Mouse (Mus musculus) thymus, postnatal 14 days (tissue): Measurements from ENCODE around the gene Hoxb4.

Experiments used
- DNase-seq: peaks from one replicate; pipeline ENCODE4 v3.0.0; 2021

Hoxb4 gene

DNA sequence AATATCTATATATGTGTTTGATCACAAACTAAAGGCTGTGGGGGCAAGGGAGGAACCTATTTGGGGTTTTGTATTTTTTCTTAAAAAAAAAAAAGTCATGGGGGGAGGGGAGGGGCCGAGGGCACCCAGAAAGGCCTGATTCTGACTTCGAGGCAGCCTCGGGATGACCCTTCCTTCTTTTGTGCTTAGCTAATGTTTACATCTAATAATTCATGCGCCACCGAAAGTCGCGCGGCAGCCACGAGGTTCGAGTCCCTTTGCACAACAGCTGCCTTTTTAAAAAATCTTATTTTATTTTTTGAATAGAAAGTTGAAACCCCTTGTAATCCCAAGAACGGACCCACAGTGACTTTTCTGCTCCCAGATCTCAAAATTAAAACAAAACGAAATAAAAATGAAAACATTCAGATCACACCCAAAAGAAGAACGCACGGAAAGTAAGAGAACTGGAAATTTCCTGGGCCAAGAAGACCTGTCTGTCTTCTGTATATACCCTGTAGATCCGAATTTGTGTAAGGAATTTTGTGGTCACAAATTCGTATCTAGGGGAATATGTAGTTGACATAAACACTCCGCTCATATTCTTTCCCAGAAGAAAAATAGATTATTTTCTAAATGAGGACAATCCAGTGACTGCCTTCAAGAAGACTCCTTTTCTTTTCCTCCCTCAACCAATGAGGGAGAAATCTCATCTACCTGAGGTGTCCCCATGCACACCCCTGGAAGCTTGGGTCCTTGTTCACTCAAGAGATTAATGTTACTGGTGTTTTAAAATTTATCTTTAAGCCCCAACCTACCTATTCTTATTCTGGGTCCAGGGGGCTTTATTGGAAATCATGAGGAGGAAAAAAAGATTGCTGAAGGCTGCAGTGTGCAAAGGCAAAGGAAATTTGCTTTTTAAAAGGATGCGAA lies 1.1 kb upstream of the Hoxb4 start:
- no peak for DNase-seq

DNA sequence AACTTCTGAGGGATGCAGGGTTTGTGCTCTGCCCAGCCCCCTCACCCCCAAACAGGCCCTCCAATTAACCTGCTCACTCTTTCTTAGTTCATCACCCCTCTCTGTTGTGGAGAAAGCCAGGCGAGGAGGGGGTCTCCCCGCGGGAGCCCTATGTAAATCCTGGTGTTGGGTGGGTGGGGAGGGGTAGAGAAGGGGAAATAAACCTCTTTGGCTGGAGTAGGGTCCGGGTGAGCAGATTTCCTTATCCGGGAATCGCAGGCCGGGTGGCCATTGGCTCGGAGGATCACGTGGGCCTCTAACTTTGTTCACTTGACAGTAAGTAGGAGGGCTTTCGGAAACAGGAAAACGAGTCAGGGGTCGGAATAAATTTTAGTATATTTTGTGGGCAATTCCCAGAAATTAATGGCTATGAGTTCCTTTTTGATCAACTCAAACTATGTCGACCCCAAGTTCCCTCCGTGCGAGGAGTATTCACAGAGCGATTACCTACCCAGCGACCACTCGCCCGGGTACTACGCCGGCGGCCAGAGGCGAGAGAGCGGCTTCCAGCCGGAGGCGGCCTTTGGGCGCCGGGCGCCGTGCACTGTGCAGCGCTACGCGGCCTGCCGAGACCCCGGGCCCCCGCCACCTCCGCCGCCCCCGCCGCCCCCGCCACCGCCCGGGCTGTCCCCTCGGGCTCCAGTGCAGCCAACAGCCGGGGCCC lies 452 bp downstream of the Hoxb4 start:
- DNase-seq: peak; percentile 44

DNA sequence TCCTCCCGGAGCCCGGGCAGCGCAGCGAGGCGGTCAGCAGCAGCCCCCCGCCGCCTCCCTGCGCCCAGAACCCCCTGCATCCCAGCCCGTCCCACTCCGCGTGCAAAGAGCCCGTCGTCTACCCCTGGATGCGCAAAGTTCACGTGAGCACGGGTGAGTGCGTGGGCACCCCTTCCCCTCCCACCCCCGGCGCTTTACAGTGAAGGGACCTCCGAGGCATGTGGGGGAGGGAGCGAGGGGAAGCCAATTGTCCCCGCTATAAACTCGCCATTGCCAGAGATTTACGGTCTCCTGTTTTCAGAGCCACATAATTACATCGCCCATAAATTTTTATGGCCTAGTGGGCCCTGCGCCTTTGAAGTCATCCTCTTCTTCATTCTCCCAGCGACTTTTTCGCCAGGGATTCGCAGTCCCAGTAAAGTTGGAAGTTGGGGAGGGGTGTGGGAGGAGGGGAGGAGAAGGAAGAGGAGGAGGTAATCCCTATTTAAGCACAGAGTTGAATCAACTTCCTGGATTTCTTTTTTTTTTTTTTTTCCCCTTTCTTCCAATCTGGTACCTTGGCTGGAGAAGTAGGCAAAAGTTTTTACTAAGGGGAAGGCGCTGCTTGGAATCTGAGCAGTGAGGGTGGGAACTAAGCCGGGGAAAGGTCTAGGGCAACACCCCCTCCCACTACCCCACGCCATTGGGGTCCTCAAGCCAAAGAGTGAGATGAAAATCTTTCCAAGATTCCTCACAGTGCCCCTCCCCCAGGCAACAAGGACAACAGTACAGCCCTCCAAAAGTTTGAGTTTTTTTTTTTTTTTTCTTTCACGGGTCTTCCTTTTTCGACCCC lies 1.2 kb downstream of the Hoxb4 start:
- DNase-seq: no peak

DNA sequence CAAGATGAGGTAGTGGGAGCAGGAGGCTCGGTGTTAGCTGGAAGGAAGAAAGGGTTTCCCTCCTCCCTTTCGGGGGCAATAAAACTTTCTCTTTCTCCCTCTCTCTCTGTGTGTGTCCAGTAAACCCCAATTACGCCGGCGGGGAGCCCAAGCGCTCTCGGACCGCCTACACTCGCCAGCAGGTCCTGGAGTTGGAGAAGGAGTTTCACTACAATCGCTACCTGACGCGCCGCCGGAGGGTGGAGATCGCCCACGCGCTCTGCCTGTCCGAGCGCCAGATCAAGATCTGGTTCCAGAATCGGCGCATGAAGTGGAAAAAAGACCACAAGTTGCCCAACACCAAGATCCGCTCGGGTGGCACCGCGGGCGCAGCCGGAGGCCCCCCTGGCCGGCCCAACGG lies 1.8 kb downstream of the Hoxb4 start:
- no peak for DNase-seq

DNA sequence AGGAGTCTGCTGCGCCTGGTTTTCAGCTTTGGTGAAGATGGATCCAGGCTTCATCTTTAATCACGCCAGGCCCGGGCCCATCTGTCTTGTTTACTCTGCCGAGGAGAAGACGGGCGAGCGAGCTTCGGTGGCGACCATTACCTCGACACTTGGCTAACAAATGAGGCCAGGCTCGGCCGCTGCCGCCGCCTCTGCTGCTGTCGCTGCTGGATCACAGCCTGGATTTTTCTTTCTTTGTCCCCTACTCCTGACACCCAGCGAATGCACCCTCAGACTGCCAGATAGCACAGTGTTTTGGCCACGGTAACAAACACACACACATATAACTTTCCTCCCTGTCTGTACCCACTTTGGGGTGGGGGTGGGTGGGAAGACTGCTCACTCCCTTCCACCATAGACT lies 2.6 kb downstream of the Hoxb4 start:
- DNase-seq: no peak

DNA sequence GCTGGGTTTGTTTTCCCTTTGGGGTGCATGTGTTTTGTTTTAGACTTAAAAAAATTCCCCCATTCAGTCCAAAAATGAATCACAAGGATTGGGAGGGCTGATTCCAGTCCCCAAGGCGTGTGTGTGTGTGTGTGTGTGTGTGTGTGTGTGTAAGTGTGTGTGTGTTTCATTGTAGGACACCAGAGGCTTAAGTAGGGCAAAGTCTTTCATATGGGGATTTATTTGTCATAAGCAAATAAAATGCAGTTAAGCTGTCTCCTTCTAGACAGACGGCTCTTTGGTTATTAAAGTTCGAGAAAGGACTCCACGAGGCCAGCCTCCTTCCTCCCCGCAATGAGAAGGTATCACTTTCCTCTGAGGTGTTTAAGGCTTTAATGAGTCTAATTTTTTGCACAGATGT lies 3.8 kb downstream of the Hoxb4 start:
- no peak for DNase-seq

DNA sequence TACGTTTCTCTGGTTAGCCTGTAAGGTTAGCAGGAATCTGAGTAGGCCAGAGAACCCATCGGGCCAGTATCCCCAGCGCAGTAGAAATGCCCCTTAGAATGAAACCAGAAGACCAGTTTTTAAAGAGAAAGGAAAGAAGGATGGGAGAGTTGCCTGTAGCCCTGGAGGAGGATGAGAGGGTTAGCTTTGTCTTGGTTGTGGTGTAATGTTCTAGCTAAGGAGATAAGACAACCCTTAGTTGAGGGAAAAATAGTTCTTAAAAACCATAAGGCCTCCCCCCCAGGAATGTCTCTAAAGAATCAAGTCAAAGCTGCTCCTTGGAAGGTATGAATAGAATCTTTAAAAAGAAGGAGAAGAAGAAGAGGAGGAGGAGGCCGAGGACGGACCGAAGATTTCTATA lies 4.7 kb downstream of the Hoxb4 start:
- no peak for DNase-seq

DNA sequence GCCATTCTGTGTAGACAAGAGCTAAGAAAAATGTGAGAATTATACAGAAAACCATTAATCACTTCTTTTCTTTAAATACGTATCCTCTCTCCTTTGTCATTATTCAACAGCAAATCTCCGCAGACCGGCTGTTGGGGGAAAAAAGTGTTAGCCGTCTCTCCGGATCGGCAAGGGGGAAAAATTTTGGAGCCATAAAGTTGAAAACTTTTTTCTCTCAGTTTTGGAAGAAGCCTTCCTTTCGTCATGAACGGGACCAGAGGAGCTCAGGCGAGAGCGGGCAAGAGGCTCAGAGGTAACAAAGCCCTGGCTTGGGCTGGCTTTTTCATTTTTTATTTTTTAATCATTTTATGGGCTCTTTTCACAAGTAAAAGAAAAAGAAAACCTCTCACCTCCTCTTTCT lies 5.1 kb downstream of the Hoxb4 start, which contains the start of gene Hoxb3:
Gene Hoxb3 (plus strand): TSS at position 173 of the 400 bp plus-strand sequence.
- no peak for DNase-seq

DNA sequence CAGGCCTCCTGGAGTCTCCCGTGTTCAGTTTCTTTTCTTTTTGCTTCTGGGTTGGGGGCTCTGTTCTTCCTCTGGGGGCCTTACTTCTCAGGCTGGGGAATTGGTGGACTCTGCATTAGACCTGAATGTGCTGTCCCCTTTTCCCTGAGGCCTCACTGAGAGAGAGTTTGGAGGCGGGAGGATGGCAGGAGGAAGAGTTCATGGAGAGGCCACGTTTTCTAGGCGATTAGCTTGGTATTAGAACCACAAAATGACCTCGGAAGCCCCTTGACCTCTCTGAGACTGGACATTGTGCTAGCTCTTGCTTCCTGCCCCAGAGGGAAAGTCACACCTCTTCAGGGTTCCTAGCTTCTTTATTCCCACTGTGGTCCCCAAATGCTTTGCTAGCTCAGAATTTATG lies 6.1 kb downstream of the Hoxb4 start:
- no peak for DNase-seq

DNA sequence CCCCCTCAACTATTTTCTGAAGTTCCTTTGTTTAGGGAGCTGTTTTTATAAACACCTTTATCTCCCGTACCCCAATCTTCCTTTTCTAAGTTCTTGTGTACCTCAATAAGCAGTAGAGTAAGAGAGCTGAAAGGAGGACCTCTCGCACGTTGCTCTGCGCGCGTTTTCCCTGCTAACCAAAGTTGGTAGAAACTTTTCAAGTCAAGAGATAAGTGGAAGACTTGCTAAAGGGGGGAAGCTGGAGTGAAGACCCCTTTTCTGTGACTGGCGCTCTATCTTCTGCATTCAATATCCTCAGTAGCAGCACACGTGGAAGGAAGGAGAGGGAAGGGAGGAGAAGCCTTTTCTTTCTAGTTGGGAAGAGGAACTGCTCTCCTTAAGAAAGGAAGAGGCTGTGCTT lies 6.9 kb downstream of the Hoxb4 start:
- no peak for DNase-seq

DNA sequence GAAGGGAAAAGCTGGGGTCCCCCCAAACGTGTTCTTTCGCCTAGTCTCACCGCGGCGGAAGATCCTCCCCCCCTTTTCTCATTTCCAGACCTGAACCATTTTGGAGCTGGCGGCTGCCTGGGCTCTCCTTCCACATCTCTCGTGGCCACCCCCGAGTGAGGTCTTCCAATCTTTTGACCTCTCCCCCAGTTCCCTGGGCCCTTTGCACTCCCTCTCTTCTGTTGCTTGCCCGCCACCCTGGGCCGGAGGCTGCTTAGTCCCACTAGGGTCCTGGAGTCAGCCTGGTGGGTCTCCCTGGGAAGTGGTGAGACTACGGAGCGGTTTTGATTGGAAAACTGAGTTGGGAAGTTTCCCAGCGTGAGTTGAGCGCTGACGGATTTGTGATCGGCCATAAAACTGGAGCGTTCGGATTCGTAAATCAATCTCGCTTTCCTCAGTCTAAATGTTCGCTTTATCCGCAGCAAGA lies 7.7 kb downstream of the Hoxb4 start:
- no peak for DNase-seq

DNA sequence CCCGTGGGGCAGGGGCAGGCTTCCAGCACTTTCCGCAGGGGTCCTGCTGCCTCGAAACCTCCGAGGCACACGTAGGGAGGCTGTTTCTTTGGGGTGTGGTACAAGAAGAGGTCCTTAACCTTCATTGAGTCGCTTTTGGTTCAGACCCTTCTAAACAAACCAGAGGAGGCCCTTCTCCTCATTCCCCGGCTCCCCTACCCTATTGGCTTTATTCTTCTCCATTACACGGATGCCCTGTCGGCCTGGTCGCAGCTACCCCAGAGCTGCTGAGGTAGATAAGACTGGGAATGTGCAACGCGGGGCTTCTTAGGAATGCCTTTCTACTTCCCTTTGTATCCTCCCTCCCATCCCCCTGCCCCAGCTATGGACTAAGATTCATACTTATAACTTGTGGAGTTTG lies 8.6 kb downstream of the Hoxb4 start:
- DNase-seq: no peak

DNA sequence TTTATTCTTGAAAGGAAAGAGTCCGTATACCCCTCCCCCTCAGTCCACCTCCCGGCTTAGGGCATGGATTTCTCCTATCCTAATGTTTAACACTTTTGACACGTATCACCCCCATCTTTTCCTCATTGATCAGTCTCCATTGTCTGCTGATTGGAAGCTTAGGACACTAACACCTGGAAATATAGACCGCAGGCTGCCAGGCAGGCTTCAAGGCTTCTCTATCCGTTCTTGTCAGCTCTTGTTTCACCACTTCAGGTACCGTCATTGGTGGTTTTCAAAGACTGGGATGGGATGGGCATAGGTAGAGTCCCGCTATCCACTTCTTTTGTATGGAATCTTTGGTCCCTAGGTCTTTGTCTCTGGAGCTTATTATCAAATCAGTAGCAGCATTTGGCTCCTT lies 9.1 kb downstream of the Hoxb4 start:
- no peak for DNase-seq

DNA sequence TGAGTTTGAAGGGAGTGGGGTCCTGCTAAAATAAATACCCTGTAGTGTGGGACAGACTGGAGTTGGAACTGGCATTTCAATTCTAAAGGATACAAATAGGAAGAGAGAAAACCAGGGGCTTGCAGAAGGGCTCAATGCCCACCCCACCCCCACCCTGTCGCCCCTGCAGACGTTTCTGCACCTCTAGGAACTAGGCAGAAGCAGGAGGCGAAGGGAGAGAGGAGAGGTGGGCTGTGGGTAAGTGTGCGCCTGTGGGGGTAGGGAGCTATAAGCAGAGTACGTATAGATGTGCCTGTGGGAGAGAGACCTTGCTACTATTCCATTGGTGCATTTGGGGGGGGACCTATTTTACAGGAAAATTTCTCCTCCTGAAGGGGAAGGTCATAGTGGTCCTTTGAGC lies 9.7 kb downstream of the Hoxb4 start:
- DNase-seq: no peak

DNA sequence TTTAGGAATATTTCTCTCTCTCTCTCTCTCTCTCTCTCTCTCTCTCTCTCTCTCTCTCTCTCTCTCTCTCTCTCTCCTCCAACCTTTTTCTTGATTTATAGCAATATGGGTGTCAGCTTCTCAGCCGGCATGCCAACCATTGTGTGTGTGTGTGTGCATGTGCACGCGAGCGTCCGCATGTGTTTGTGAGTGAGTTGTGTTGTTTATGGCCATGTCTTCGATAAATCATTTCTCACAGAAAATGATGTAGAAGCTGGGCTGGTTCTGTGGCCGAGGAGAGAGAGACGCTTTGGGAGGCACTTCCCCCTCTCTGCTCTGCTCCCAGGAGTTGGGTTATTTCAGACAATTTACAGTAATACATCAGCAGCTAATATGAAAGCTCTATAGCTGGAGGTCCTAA lies 10.5 kb downstream of the Hoxb4 start:
- DNase-seq: no peak

DNA sequence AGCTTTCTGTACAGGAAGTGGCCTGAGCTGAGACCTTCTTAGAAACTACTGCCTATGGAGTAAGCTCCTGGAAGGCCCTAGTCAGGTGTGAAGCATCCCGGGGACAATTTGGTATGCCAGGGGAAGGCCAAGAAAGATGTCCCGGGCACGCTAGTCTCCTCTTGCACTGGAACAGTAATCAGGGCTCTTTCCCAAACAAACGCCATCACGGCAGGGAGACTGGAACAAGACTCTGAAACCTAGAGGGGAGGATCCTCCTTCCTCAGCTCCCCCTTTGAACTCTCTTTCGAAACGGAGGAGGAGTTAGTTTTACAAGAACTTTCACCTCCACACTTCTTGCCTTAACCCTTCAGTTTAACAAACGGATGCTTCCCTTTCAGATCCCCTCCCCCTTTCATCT lies 14.0 kb downstream of the Hoxb4 start:
- DNase-seq: no peak

DNA sequence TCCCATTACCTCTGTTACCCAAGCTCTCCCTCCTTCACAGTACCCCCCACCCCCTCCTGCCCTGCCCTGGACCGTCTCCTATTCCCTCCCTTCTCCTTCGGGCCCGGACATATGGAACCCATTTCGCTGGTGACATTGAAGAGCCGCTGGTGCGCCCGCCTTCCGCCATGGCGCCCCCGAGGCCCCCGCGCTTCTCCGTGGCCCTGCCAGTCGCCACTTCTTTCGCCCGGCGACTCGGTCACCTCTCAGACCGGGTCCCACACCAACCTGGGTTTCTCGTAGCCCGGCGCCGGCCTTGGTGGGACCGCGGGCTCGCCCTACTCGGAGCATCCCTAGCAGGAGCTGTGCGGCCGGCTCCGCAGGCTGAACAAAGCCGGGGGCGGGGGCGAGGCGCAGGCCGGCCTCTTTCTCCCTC lies 14.6 kb downstream of the Hoxb4 start:
- DNase-seq: no peak

DNA sequence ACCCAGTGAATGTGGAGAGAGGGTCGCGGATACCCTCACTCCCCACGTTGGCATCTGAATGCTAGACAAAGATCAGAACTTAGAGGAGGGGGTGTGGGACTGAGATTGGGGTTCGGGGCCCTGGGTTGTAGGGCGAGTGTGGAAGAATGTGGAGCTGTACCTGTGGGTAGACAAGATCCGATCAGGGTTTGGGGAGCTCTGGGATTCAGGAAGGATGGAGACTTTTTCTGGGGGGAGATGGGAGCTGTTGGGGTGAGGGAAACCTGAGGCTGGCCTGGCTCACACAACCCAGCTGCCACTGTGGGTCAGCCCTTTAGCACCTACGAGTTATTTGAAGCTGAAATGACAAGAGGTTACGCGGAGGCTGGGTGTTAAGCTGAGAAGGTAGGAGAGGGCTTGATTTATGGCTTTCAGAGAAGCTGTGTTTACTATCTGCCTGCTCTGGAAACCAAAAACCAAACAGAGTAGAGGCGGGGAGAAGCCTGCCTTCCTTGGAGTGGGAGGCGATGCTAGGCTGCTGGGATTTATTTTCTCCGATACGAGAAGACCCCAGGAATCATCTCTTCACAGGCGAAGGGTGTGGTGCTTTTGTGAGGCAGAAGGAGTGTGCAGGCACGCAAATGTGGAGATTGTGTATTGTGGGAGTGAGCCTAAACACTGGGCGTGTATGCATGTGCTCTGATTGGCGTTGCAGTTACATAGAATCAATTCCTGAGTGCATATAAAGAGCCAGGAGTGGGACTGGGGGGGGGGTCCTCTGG lies 15.4 kb downstream of the Hoxb4 start:
- no peak for DNase-seq

DNA sequence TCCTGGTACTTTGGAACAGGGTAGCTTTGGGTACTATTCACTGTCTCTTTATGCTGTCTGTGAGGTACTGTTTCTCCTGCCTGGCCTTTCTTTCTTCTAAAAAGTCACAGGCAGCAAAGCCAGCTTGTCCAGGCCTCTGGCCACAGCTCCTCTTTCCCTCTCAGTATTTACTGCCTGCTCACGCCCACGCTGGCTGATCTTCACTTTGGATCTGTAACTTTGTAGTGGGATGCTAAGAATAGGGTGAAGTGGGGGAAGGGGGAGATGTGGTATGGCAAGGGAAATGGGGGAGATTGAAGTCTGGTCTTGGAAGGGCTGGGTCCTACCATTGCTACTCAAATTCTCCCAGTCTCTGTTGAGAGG lies 15.9 kb downstream of the Hoxb4 start:
- DNase-seq: no peak

DNA sequence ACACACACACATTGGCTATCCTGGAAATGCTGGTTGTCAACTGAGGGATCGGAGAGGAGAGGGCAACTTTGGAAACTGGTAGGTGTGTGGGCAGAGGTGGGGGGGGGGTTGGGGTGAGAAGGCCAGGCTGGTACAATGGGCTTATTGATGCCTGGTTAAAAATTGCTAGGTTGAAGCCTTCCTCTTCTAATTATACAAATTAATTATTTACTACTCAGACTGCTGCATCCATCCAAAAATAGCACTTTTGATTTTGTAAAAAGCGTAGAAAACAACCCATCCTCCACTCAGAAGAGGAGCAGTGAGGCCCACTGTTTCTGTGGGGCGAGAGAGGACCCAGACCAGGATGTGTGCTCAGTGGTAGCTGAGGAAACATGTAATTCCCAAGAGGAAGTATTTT lies 16.9 kb downstream of the Hoxb4 start:
- no peak for DNase-seq

DNA sequence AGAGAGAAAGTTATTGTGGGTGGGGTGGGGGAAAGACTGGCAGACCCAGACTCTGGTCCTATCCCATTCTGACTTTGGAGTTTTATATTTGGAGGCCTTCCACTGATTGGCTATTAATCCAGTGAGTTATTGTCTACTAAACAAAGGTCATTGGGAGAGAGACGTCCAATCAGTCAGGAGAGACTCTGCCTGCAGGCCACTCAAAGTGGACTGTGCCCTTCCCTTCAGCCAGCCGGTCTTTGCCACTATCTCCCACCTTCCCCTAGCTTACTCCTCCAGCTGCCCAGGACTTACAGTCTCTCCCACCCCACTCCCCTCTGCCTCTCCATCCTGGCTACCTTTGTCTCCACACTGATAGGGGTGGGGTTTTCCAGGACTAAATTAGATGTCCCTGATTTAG lies 18.5 kb downstream of the Hoxb4 start:
- DNase-seq: no peak

DNA sequence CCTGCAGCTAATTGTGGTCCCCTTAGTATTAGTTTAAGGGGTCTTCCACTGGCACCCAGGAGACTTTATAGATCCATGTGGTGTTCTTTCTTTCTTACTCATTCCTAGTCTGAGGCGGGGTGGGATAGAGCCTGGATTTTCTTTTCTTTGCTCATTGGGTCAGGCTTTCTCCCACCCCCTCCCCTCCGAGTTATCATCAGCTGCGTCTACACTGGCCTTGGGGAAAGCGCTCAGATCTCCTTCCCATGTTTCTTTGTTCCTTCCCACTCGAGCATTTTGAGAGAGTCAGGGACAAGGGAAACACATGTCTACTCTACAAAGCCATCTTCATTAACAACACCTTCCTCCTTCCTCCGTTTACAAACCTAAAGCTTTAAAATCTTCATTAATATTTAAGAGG lies 19.0 kb downstream of the Hoxb4 start:
- no peak for DNase-seq
